Mouse (Mus musculus): Measurements from ENCODE around the gene Tex46. TPM values are rescaled to one million over a fixed set of nuclear protein-coding genes. Genes with fewer than 3 reads are reported as not detected.

Gene Tex46
- total and polyA plus RNA-seq, 3 experiments = not detected

DNA sequence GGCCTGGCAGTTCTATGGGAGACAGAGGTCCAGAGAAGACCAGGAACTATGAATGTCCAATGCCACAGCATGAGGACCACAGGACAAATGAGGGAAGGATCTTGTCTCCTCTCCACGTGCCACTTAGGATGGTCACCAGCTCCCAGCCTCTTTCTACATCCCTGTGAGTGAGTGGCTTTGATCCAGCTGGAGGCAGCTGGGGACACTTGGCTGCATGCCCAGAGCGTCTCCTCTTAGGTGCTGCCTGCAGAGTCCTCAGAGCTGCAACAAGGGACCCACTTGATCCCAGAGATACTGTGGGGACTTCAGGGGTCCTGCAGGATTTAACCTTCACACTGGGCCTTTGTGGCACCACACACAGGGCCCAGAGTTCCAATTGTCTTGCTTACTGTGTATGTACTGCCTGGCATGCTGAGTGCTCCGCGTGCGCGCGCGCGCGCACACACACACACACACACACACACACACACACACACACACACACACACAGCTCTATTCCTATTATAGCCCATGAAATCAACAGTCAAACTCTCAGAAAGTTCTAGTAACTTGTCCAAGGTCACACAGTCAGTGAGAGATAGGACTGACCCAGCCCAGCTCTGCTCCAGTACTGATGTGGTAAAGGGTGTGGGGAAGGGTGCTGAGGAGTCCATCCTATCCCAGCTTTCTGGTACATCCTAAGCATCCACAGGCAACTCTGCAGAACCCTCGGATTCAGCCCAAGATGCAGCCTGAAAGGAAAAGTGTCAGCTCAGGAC, 21.2 kb downstream of the Tex46 start:
- Histone ChIP-seq H3K36me3 (replicated peaks in 1 of 2; ENCODE audit: control insufficient read depth in 1 of 2, insufficient read depth in 1 of 2, low read length in 1 of 2) (no peaks in the 10 kb centered on the region), H3K27ac (ENCODE audit: insufficient read depth, low read depth) (no peak overlapping the region), H3K4me3 (replicated peaks in 1 of 3; ENCODE audit: low read depth in 2 of 3, low read length in 2 of 3, poor library complexity in 1 of 3) (no peak overlapping the region), H3K9ac (ENCODE audit: insufficient read depth, low read depth) (no peak overlapping the region), H3K79me2 (replicated peaks; ENCODE audit: control insufficient read depth, extremely low read depth, insufficient read depth, poor library complexity, severe bottlenecking) (no peaks in the 10 kb centered on the region), H3K27me3 (replicated peaks) (peaks cover 4% of the 10 kb centered on the region), H3K9me3 (replicated peaks; ENCODE audit: low read length) (peaks cover 8% of the 10 kb centered on the region), H3K4me1 (ENCODE audit: control insufficient read depth in 1 of 2, insufficient read depth in 2 of 2) (peaks cover 0 to 6% of the 10 kb centered on the region in 2 experiments; a peak in 1 of 4 replicates), H3K4me2 (ENCODE audit: insufficient read depth, low read depth, poor library complexity, severe bottlenecking) (no peak overlapping the region)
- no peak for DNase-seq (ENCODE audit: extremely low read depth)
- in situ Hi-C loops (cut with MboI; ENCODE audit: low pct_ligation_motif_present, low pct_unique_long_range_greater_than_20kb, low sequenced_read_pairs) = no loop called here
- dilution Hi-C loops (cut with MboI; ENCODE audit: extremely low pct_ligation_motif_present, extremely low pct_unique_long_range_greater_than_20kb, low sequenced_read_pairs) = no loop called here
- TF ChIP-seq MXI1 (IDR thresholded peaks at IDR 0.05; ENCODE audit: low read depth, low read length) (no peak), IRF4 (IDR thresholded peaks at IDR 0.05; ENCODE audit: low read depth, low read length) (no peak), ETS1 (conservative IDR thresholded peaks at IDR 0.05; ENCODE audit: low read depth, low read length) (no peak), MAZ (IDR thresholded peaks at IDR 0.05; ENCODE audit: low read depth, low read length) (no peak), CHD2 (IDR thresholded peaks at IDR 0.05; ENCODE audit: low read length) (no peak), CHD1 (IDR thresholded peaks at IDR 0.05; ENCODE audit: low read depth, low read length) (no peak), UBTF (IDR thresholded peaks at IDR 0.05; ENCODE audit: low read depth, low read length) (no peak), ZNF384 (IDR thresholded peaks at IDR 0.05; ENCODE audit: low read depth, low read length) (no peak), ZKSCAN1 (IDR thresholded peaks at IDR 0.05; ENCODE audit: borderline replicate concordance, low read depth, low read length) (no peak), JUN (IDR thresholded peaks at IDR 0.05; ENCODE audit: insufficient read depth, low read depth, low read length) (no peak)

DNA sequence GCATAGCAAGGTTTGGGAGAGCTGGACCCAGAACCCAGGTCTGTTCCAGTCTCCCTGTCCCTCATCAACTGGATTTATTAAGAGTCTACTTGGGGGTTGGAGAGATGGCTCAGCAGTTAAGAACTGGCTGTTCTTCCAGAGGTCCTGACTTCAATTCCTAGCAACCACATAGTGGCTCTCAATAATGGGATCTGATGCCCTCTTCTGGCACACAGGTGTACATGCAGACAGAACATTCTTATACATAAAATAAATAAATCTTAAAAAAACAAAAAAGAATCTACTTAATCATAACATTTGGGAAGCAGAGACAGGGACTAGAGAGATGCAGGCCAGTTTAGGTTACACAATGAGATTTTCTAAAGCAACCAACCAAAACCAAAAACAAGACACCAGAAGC, 25.8 kb downstream of the Tex46 start:
- H3K9ac ChIP-seq (ENCODE audit: insufficient read depth, low read depth) = no peak overlapping the region
- TF ChIP-seq CTCF (conservative IDR thresholded peaks at IDR 0.05 in 1 of 2, IDR thresholded peaks at IDR 0.05 in 1 of 2; ENCODE audit: low read depth in 2 of 2, low read length in 2 of 2) (peak in 1 of 2 experiments; percentile 36; a peak in 2 of 4 replicates), SIN3A (IDR thresholded peaks at IDR 0.05; ENCODE audit: low read length) (no peak)
- in situ Hi-C loops (cut with MboI; ENCODE audit: low pct_ligation_motif_present, low pct_unique_long_range_greater_than_20kb, low sequenced_read_pairs) = no loop called here
- H3K79me2 ChIP-seq (replicated peaks; ENCODE audit: control insufficient read depth, extremely low read depth, insufficient read depth, poor library complexity, severe bottlenecking) = no peaks in the 10 kb centered on the region
- H3K4me3 ChIP-seq (replicated peaks in 1 of 3; ENCODE audit: low read depth in 2 of 3, low read length in 2 of 3, poor library complexity in 1 of 3) = no peak overlapping the region
- no peak overlapping the region for H3K4me2 ChIP-seq (ENCODE audit: insufficient read depth, low read depth, poor library complexity, severe bottlenecking)
- no peaks in the 10 kb centered on the region for H3K4me1 ChIP-seq (ENCODE audit: control insufficient read depth in 1 of 2, insufficient read depth in 2 of 2)
- H3K27me3 ChIP-seq (replicated peaks) = peaks cover 10% of the 10 kb centered on the region
- DNase-seq (ENCODE audit: extremely low read depth) = no peak
- peaks cover 14% of the 10 kb centered on the region for H3K9me3 ChIP-seq (replicated peaks; ENCODE audit: low read length)
- no peaks in the 10 kb centered on the region for H3K36me3 ChIP-seq (replicated peaks in 1 of 2; ENCODE audit: control insufficient read depth in 1 of 2, insufficient read depth in 1 of 2, low read length in 1 of 2)
- dilution Hi-C loops (cut with MboI; ENCODE audit: extremely low pct_ligation_motif_present, extremely low pct_unique_long_range_greater_than_20kb, low sequenced_read_pairs) = no loop called here
- no peak overlapping the region for H3K27ac ChIP-seq (ENCODE audit: insufficient read depth, low read depth)

DNA sequence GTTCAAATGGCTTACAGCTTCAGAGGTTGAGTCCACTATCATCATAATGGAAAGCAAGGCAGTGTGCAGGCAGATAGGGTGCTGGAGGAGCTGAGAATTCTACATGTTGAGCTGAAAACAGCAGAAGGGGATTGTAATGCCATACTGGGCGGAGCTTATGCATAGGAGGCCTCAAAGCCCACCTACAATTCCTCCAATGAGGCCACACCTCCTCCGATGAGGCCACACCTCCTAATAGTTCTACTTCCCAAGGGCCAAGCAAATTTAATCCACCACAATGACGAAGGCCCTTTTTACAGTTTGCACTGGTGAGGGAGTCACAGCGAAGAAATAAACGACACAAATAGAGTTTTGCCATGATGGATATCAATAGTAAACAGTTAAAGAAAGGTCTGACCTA, 26.3 kb downstream of the Tex46 start:
- peaks cover 14% of the 10 kb centered on the region for H3K9me3 ChIP-seq (replicated peaks; ENCODE audit: low read length)
- H3K9ac ChIP-seq (ENCODE audit: insufficient read depth, low read depth) = no peak overlapping the region
- peaks cover 10% of the 10 kb centered on the region for H3K27me3 ChIP-seq (replicated peaks)
- no peaks in the 10 kb centered on the region for H3K36me3 ChIP-seq (replicated peaks in 1 of 2; ENCODE audit: control insufficient read depth in 1 of 2, insufficient read depth in 1 of 2, low read length in 1 of 2)
- in situ Hi-C loops (cut with MboI; ENCODE audit: low pct_ligation_motif_present, low pct_unique_long_range_greater_than_20kb, low sequenced_read_pairs) (no loop called here), dilution Hi-C loops (cut with MboI; ENCODE audit: extremely low pct_ligation_motif_present, extremely low pct_unique_long_range_greater_than_20kb, low sequenced_read_pairs) (no loop called here)
- TF ChIP-seq POLR2A (IDR thresholded peaks at IDR 0.05; ENCODE audit: low read depth, low read length) (no peak), MXI1 (IDR thresholded peaks at IDR 0.05; ENCODE audit: low read depth, low read length) (no peak), E2F4 (IDR thresholded peaks at IDR 0.05; ENCODE audit: insufficient replicate concordance, low read depth, low read length) (no peak), MAFK (IDR thresholded peaks at IDR 0.05; ENCODE audit: insufficient replicate concordance, low read length) (no peak), SMC3 (IDR thresholded peaks at IDR 0.05; ENCODE audit: low read depth, low read length) (no peak), MYC (IDR thresholded peaks at IDR 0.05; ENCODE audit: low read depth, low read length) (no peak), POLR2AphosphoS2 (IDR thresholded peaks at IDR 0.05; ENCODE audit: low read depth, low read length) (no peak), CHD2 (IDR thresholded peaks at IDR 0.05; ENCODE audit: low read length) (no peak), KAT2A (IDR thresholded peaks at IDR 0.05; ENCODE audit: insufficient replicate concordance, low read length) (no peak), JUN (IDR thresholded peaks at IDR 0.05; ENCODE audit: insufficient read depth, low read depth, low read length) (no peak), NRF1 (IDR thresholded peaks at IDR 0.05; ENCODE audit: low read depth, low read length) (no peak), ZC3H11A (IDR thresholded peaks at IDR 0.05; ENCODE audit: low read depth, low read length) (no peak), ZKSCAN1 (IDR thresholded peaks at IDR 0.05; ENCODE audit: borderline replicate concordance, low read depth, low read length) (no peak), BHLHE40 (IDR thresholded peaks at IDR 0.05; ENCODE audit: low read depth, low read length) (no peak)
- H3K27ac ChIP-seq (ENCODE audit: insufficient read depth, low read depth) = no peak overlapping the region
- DNase-seq (ENCODE audit: extremely low read depth) = no peak
- H3K79me2 ChIP-seq (replicated peaks; ENCODE audit: control insufficient read depth, extremely low read depth, insufficient read depth, poor library complexity, severe bottlenecking) = no peaks in the 10 kb centered on the region
- H3K4me3 ChIP-seq (replicated peaks in 1 of 3; ENCODE audit: low read depth in 2 of 3, low read length in 2 of 3, poor library complexity in 1 of 3) = no peak overlapping the region
- H3K4me2 ChIP-seq (ENCODE audit: insufficient read depth, low read depth, poor library complexity, severe bottlenecking) = no peak overlapping the region
- no peaks in the 10 kb centered on the region for H3K4me1 ChIP-seq (ENCODE audit: control insufficient read depth in 1 of 2, insufficient read depth in 2 of 2)

Data from CH12.LX (cell line).